Mouse (Mus musculus): Measurements from ENCODE around the gene Mrpl22.
A peak's percentile ranks its signal among the peaks of the same experiment; 100 is the strongest.

GRCm38 (mm10) chr11:58168167-58168915 lies 3.1 kb upstream of the Mrpl22 start, which contains the start of gene Gemin5:
- peak; percentile 66 for TF ChIP-seq POLR2A (IDR thresholded peaks at IDR 0.05; ENCODE audit: insufficient read depth, low read depth, low read length)
- TF ChIP-seq CTCF (IDR thresholded peaks at IDR 0.05; ENCODE audit: insufficient read depth, low read depth, low read length), result 0 out of 2 replicates have a peak, but pooled peaks have one; percentile 31

Data from olfactory bulb, adult 2 months (tissue).